Mouse (Mus musculus) kidney, adult 9 months (tissue): ENCODE measurements around the gene Fbxo6.
"Not testable (repeated sequence)": the region's sequence is repeated elsewhere in the genome, so short reads cannot be mapped to it uniquely, and the experiment has no call there.

Source experiments
- DNase-seq: peaks from one replicate; pipeline ENCODE4 v3.0.0; 2022

Gene Fbxo6

DNA sequence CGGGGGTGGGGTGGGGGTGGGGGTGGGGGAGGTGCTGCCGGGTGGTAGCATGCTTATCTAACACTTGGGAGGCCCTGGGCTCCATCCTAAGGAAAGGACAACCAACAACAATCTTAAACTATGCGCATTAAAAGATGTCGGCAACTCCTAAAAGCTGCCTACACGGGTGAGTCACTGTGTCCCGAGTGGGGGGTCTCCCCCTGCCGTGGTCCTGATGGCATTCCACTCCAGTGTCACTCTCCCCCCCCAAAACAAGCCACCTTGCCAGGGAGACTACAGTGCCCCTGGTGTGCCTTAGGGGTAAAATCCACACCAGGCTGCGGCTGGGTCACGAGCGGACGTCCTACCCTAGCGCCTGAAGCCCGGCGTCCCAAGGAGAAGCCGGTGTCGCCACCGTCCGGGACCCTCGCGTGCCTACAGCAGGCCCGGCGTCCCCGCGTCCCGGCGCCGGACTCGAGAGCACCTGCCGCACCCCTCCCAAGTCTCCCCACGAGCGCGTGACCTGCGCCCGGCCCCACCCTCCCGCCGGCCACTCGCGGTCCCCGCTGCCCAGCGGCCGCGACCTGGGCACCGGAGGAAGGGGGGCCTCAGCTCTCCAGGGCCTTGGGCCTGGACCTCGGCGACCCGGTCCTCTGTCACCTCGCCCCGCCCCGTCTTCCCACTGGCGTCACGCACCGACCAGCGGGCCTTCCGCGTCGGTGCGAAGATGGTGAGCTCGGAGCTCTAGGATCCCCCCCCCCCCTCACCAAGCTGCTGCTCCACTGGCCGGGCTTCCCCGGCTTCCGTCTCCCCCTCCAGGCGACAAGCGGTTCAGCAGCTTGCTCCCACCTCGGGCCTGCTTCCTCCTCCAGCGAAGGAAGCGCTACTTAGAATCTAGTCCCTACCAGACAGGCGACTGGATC is at the start of gene Fbxo6:
TSS of gene Fbxo6 (minus strand) at position 874 of the 902 bp plus-strand sequence.
- DNase-seq, result peak; percentile 87

DNA sequence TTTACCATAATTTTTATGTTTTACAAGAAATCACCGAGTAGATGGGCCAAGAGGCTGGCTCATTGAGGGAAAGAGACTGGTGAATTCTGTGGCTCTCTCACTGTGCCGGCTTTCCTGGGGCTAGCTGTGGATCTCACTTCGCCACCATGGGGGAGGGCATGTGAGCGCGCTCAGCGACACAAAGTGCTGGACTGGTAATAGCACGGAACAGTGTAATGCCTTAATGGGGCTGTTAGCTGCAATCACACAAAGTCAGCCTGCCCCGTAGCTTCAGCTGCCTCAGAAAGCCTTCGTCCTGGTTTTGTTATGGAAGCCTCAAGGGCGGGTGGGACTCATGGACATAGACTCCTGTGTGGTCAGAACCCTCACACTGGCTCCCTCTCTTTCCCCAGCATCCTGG is 46.8 kb upstream of the Fbxo6 start:
- DNase-seq, result no peak

DNA sequence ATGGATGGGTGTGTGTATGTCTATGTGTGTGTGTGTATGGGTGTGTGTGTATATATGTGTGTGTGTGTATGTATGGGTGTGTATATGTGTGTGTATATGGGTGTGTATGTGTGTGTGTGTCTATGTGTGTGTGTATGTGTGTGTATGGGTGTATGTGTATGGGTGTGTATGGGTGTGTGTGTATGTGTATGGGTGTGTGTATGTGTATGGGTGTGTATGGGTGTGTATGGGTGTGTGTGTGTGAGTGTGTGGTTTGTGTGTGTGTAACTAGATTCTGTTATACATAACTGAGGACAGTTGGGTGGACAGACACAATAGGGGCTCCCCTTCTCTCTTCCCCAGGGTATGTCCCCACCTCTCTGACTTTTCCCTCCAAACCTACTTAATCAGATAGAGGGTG is 42.5 kb upstream of the Fbxo6 start:
- DNase-seq, result no peak

DNA sequence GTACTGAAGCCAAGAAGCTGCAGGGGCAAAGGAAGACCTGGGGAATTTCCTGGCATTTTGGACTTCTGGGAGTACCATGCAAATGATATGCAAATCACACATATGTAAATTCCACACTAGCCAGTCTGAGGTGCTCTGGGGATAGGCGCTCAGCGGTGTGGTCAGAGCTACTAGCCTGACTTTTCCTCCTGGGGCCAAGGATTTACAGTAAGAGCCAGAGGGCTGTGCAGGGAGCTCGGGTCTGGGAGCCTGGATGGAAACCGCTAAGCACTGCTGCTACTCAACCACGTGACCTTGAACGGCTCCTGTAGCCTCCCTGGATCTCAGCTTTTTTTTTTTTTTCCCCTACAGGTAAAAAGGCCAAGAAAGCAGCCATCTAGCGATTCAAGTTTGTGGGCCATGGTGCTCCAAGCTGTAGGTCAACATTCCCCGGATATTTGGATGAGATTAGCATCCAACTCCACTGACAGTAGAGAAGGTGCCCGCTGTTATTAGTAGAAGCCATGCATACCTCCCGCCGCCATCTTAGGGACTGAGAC is 40.8 kb upstream of the Fbxo6 start:
- DNase-seq, result no peak

- not testable (repeated sequence) for DNase-seq
Observed at GRCm38 (mm10) chr4:148188767-148189166, 36.8 kb upstream of the Fbxo6 start.

DNA sequence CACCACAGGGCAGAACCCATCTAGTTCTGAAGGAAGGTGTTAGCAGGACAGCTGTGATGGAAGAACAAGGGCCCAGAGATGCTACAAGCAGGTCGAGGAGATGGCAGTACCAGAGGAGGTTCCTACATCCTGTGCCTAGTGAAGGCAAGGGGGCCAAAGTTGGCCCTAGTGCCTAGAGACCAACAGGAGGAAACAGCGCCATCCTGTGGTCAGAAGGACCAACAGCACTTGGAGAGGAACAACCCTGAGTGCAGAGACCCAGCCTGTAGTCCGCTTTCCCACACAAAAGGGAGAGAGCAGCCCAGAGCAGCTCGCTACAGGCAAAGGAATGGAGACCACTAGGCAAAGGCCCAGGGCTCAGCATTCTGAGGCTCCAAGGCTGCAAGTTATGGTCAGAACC is 33.9 kb upstream of the Fbxo6 start:
- no peak for DNase-seq

- DNase-seq, result no peak
Observed at GRCm38 (mm10) chr4:148184564-148184963, 32.6 kb upstream of the Fbxo6 start.

GRCm38 (mm10) chr4:148182363-148182762 is 30.4 kb upstream of the Fbxo6 start:
- no peak for DNase-seq

DNA sequence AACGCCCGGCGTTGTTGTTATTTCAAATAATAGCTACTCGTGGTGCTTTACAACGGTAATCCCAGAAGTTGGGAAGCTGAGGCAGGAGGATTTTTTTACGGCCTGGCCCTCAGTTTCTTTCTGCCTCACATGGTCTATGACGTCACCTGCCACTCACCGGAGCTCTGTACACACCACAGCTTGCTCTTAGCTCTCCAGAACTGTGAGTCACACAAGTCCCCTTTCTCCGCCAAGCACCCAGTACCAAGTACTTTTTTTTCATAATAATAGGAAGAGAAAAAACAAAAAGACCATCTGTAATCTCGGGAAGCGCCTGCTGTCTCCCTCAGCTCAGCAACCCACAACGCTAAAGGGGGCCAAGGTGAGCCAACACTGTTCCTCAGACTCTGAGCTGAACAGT is 29.5 kb upstream of the Fbxo6 start:
- no peak for DNase-seq

DNA sequence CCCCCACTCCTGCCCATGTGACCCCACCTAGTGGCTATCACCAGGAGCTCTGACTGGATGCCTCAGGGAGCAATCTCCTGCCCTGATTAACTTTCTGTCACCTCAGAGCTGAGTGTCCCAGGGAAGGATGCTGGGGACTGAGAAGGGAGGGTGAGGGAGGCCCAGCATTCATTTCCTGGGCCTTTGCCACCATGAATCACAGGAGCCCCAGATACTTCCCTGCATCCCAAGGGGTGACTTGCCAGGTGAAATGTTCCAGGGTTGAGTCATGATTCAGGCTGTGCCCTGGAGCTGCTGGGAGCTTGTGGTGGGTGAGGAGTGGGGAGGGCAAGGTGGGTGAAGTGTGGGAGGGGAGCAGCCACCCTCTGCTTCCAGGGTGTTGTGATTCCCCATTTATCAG is 25.8 kb upstream of the Fbxo6 start:
- DNase-seq, result no peak

- not testable (repeated sequence) for DNase-seq
Observed at GRCm38 (mm10) chr4:148176603-148177002, 24.7 kb upstream of the Fbxo6 start.

DNA sequence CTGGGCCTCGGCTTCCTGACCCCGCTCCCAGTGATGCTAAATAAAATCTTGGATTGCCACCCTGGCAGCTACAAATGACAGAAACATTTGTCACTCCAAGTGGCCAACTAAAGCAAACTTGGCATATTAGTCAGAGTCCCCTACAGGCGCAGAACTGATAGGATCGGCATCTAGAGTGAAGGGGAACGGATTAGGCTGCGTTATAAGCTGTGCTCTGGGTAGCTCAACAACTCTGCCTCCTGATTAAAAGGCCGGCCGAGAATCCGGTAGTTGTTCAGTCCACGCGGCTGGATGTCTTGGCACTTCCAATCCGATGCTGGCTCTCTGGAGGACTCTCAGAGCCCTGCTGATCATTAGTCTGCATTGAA is 22.5 kb upstream of the Fbxo6 start:
- DNase-seq, result no peak

DNA sequence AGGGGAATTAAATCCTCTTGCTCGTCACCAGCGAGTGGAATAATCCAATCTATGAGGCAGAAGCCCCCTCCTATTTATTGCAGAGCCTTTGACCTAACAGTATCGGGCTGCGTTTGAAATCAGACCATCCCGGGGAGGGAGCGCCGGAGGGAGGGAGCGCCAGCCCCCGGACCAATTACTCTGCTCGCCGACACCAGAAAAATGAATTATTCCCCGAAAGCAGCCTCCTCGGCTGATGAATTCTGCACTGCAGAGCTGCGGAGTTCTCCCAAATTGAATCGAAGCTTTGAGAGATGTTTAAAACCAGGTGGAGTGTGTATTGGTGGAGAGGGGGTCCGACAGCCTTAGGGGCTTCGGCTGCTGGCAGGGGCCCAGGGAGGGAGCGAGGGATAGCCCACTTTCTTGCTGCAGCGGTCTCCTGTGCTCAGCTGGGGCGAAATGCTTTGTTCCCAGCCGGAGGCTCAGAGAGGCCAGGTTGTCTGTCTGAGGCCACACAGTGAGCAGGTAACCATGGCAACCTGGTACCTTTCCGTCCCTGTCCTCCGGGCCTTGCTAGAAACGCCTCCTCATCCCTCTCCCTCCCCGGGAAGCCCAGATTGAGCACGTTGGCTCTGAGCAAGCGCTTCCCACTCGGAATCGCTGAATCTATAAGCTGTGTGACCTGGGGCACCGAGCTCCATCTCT is 22.0 kb upstream of the Fbxo6 start:
- DNase-seq, result no peak

- DNase-seq, result no peak
Observed at GRCm38 (mm10) chr4:148171261-148171660, 19.3 kb upstream of the Fbxo6 start.

DNA sequence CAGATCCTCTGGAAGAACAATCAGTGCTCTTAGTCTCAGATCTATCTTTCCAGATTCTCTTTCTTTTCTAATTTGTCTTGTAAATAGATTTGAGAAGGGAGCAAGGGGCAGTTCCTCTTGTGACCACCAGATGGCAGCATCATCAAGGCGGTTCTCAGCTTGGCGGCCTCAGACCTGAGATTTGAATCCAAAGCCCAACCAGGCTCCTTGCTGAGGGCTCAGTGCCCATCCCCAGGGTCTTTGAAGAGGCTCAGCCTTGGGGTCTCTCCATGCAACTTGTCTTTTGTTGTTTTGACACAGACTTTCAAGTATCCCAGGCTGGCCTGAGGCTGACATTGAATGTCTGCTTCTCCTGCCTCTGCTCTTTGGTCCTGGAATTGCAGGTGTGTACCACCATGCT is 18.9 kb upstream of the Fbxo6 start:
- peak; percentile 55 for DNase-seq

DNA sequence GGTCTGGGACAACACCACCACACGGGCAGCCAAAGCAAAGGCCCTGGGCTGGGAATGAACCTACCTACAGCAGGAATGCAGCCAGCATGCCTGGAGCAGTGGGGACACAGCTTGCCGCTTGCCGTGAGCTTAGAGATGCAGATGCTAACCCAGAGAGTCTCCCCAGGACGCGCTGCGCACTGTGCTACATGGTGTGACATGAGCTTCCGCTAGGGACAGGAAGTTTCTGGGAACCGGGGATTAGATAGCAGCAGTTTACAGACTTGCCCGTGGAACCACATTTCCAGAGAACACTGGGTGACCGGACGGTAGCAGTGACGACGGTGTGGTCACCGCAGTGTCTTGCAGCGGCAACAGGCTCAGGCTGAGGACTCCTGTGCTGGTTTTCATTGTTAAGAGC is 17.6 kb upstream of the Fbxo6 start:
- no peak for DNase-seq

GRCm38 (mm10) chr4:148168287-148168686 is 16.3 kb upstream of the Fbxo6 start:
- peak; percentile 54 for DNase-seq

DNA sequence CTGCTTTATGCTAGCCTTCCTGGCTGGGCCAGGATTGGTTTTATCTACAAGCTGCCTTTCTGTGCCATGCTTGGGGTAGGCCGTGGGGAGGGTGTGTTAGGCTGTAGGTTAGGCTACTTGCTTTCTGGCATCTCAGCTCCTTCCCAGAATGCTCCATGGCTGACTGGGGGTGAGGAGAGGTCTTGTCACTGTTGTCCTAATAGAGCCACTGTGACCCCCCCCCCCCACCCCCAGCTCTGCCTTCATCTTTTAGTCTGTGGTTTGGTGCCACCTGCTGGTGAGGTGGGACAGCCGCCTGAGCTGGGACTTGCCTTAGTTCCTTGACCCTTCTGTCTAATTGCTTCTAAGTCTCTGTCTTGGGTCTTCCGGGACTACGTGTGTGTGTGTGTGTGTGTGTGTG is 15.0 kb upstream of the Fbxo6 start:
- peak; percentile 68 for DNase-seq

DNA sequence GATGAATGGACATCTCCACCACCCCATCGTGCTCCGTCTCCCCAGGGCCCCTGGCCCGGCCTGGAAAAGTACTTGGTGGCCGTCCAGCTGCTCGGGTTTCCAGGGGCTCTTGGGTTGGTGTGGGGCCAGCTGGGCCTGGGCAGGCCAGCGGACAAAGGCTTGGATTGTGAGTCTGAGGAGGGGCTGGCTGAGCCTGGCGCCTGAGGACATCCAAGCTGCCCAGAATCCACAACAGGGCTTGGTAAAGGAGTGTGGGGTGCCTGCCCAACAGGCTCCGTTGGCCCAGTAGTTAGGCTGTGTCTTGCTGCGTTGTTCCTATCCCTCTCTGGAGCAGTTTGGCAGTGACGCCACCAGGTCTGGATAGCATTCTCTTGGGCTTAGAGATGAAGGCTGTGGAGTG is 14.5 kb upstream of the Fbxo6 start:
- DNase-seq, result no peak

GRCm38 (mm10) chr4:148165551-148165950 is 13.6 kb upstream of the Fbxo6 start:
- DNase-seq, result no peak

GRCm38 (mm10) chr4:148164461-148164860 is 12.5 kb upstream of the Fbxo6 start:
- no peak for DNase-seq

GRCm38 (mm10) chr4:148164002-148164439 is 12.1 kb upstream of the Fbxo6 start:
- peak; percentile 88 for DNase-seq

DNA sequence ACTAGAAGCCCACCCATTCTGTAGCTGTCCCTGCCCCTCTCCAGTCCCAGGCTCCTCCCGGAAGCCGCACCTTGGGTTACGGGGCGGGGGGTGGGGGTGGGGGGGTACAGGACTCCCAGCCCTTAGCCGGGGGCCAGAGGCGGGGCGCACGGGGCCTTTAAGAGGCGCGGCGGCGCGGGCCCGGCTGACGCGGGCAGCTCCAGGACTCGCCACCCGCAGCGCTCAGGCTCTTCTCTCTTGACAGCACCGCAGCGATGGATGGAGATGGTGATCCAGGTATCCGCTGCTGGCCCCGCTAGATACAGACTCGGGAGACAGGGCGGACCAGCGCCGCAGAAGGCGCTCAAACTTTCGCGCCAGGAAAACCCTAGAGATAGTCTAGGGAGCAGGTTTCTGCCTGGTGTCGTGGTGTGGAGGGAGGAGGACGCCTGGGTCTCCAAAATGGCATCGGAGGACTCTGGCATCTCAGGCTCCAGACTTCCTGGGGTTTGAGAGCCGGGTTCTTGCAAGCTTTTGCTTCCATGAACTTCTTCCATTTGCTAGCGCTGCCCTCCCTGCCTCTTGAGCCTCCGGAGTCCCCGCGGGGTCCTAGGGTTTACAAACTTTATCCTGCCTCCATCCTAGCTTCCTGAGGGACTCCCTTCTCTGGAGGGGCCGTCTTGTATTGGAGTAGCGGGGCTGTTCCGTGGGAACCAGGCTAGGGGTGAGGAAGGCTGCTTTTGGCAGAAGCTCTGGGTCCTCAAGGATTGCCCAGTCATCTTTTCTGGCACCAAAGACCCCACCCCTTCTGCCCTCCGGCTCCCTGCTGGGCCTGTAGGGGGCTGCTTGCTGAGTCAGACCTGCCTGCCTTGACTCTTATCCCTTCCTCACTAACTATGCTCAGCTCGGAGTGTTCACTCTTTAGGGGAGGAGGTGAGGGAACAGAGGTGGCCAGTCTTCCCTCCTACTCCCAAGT is 8.8 kb upstream of the Fbxo6 start, which contains the start of the genes Fbxo44 and Fbxo2:
TSS of gene Fbxo44 (minus strand) at position 47 of the 955 bp plus-strand sequence.
TSS of gene Fbxo2 (plus strand) at position 186 of the 955 bp plus-strand sequence.
- DNase-seq, result peak; percentile 40
